Mouse (Mus musculus) myocyte (in vitro differentiated cells): ENCODE data around the gene Zbtb20.

Experiments
- E2F4 ChIP-seq: IDR thresholded peaks from one replicate; pipeline ENCODE4 v1.6.1; 2011; ENCODE audit warnings: mild to moderate bottlenecking, control low read depth, moderate library complexity; ENCODE audit not compliant: insufficient read depth
- POLR2A ChIP-seq: IDR thresholded peaks from one replicate; pipeline ENCODE4 v1.6.1; 2011; ENCODE audit warnings: low read depth, mild to moderate bottlenecking, control low read depth, moderate library complexity; ENCODE audit not compliant: insufficient read length
- POLR2AphosphoS2 ChIP-seq: IDR thresholded peaks from one replicate; pipeline ENCODE4 v1.6.1; 2011; ENCODE audit warnings: low read depth, control low read depth; ENCODE audit not compliant: insufficient read length

GRCm38 (mm10) chr16:43276764-43277163 is 401.1 kb downstream of the Zbtb20 start:
- no peak for TF ChIP-seq POLR2A
- TF ChIP-seq POLR2AphosphoS2: no peak
- no peak for TF ChIP-seq E2F4
